Mouse (Mus musculus) liver, adult 2 months (tissue): ENCODE results near the gene Cd300ld3.
"Not testable (repeated sequence)": the region's sequence is repeated elsewhere in the genome, so short reads cannot be mapped to it uniquely, and the experiment has no call there.

ENCODE experiments used
- CTCF ChIP-seq: fragments of 200-500 bp; IDR thresholded peaks from 2 replicates; pipeline ENCODE4 v1.5.1; 2011; ENCODE audit warnings: low read depth, low read length, control low read depth
- POLR2A ChIP-seq: fragments of 200-500 bp; IDR thresholded peaks from 2 replicates; pipeline ENCODE4 v1.6.1; 2011; ENCODE audit warnings: low read length, control low read depth; ENCODE audit not compliant: insufficient read depth; ENCODE audit errors: extremely low read depth

DNA sequence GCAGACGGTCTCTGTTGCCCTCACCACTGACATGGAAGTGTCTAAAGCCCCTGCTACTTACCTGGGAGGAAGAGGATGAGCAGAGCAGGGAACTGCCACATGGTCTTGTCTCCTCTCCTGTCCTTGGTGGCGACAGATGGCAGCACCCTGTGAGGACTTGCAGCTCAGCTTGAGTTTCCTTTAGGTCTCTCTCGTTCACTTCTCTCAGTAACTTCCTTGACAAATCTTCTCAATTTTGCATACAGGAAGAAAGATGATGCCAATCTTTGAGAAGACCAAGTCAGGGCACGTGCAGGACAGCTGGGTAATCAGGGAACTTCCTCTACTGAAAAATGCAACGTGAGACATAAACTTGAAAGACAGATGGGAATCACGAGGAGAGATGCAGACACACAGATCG lies 32.1 kb downstream of the Cd300ld3 start, which contains the start of gene Cd300ld2:
- not testable (repeated sequence) for TF ChIP-seq CTCF, POLR2A
